In the genomic region with DNA sequence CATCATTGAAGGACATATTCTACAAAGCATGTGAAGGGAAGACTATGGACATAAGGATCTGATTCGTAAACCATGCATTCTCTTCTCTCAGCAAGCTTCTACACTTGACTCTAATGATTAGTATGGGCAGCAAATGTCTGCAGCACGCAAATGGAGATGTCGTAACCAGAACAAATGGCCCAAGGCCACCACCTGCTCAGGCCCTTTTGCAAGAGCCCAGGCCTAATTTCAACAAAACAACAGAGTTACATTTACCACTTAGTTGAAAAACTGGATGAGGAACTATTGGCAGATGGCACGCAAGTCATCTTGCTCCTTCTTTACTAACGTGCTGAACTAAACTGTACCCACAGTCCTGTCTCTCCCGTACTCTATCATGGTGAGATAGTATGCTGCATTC, we compare ENCODE assay signal across 18 mouse cellular contexts.
DNase-seq lines count a peak whose midpoint lies in the region.
"Had no signal": no experiment of that assay in that cellular context is flagged by ENCODE, and none has a peak within 500 bp of the region (broad histone marks: within the 10 kb centered on the region; RNA-seq: fewer than 3 reads in every experiment).

No protein-coding gene starts in this region.

- DNase-seq in adrenal gland, adult 8-10 months, result peak; percentile 13
- DNase-seq in adrenal gland, adult 18-20 months (ENCODE audit: low spot score in 2 of 2), result no peak
- peak; percentile 45 for DNase-seq in lung, postnatal 36 days
- DNase-seq in lung, postnatal 25 days (ENCODE audit: low spot score), result no peak
- DNase-seq in gonadal fat pad, adult 2 months (ENCODE audit: low read depth), result peak; percentile 79
- DNase-seq in natural killer cell, adult 2 months (ENCODE audit: low spot score in 2 of 2), result no peak
- DNase-seq in retina, embryonic 14.5 days (ENCODE audit: low spot score), result no peak
- DNase-seq in thymus, postnatal 4 days, result no peak
- DNase-seq: cerebellum, adult 8-10 months; cerebellum, postnatal 25 days; gastrocnemius, postnatal 25 days; kidney, adult 9 months; kidney, postnatal 10 days; layer of hippocampus, postnatal 36 days; lung, embryonic 14.5 days; lung, postnatal 14 days; retina, postnatal 1 day; right cerebral cortex, postnatal 14 days had no signal

Comparison
In these comparisons a context has a peak if more than half of its experiments do, and no peak if none do; other contexts are left out.
1. DNase-seq: peak in adrenal gland, adult 8-10 months (single experiment), lung, postnatal 36 days (single experiment) and gonadal fat pad, adult 2 months (single experiment); none in adrenal gland, adult 18-20 months (0 of 2), lung, postnatal 25 days (single experiment), natural killer cell, adult 2 months (0 of 2), retina, embryonic 14.5 days (single experiment) and thymus, postnatal 4 days (single experiment).